In the genomic region with DNA sequence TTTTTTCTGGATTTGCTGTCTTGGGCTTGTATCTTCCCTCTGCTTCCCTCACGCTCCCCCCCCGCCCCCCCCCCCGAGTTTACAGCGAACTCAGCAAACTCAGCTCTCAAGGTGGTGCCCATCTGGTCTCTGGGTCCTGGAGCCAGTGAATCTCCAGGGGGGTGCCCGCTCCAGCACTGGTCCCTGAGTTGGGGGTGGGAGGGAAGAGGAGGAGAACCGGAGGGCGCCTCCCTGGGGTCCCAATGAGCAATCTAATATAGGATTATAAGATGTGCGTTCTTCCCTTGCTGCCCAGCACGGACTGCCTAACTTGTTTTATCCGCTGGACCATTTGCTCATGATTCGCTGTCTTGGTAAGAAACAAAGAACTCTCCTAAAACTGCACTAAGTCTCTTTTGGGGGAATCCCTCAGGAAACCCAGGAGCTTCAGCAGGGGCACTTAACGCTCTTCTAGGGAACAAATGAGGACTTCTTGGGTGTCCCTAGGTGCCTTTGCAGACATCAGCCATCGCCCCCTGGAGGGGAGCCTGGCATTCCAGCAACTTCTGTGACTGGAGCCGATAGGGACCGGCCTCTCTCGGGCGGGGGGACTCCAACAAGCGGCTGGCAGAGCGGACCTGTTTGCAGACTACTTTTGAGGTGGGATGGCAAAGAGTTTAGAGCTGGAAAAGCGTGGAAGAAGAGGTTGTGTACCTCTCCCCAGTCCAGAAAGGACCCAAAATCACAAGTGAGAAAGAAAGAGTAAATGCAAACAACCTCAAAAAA, we compare ENCODE assay signal across 8 mouse cellular contexts. TPM values are rescaled to one million over a fixed set of nuclear protein-coding genes. Genes with fewer than 3 reads are reported as not detected.
A peak's percentile ranks its signal among the peaks of the same experiment; 100 is the strongest.
DNase-seq lines count a peak whose midpoint lies in the region; ATAC-seq and TF ChIP-seq lines count a peak whose summit lies in the region.

No protein-coding gene starts in this region.

- H3K9me3 ChIP-seq in kidney, embryonic 14.5 days (ENCODE audit: control insufficient read depth, low read length) = no peaks in the 10 kb centered on the region
- no peaks in the 10 kb centered on the region for H3K9me3 ChIP-seq in liver, embryonic 12.5 days (replicated peaks)
- H3K9me3 ChIP-seq in midbrain, embryonic 16.5 days (replicated peaks; ENCODE audit: control insufficient read depth, low read length, poor library complexity, severe bottlenecking) = no peaks in the 10 kb centered on the region

- 16% methylated on average over 20 of the region's 20 CpGs for WGBS in heart, adult 2 months
- WGBS in kidney, embryonic 14.5 days = 23% methylated on average over 20 of the region's 20 CpGs
- 14% methylated on average over 16 of the region's 20 CpGs for WGBS in liver, embryonic 12.5 days (ENCODE audit: insufficient replicate concordance)
- 20% methylated on average over 15 of the region's 20 CpGs for WGBS in midbrain, embryonic 16.5 days

- H3K79me2 ChIP-seq in heart, adult 2 months (replicated peaks; ENCODE audit: control insufficient read depth, insufficient read depth, low read length) = no peaks in the 10 kb centered on the region

- intact Hi-C loops in heart, adult 2 months (cut with DNase I) = no loop called here

- DNase-seq in heart, adult 2 months = peak; percentile 46 to 51
- DNase-seq in heart, adult 18-20 months = no peak
- peak; percentile 37 to 50 for DNase-seq in cerebellum, postnatal 14 days
- peak; percentile 16 for DNase-seq in gastrocnemius, postnatal 25 days
- peak; percentile 21 for DNase-seq in thymus, postnatal 14 days

- H3K4me1 ChIP-seq in heart, adult 2 months (ENCODE audit: control insufficient read depth, insufficient read depth, low read length) = no peaks in the 10 kb centered on the region; the same call in 1 of the 2 replicates
- no peaks in the 10 kb centered on the region for H3K4me1 ChIP-seq in kidney, embryonic 14.5 days (ENCODE audit: control insufficient read depth, insufficient read depth, low read length)
- no peaks in the 10 kb centered on the region for H3K4me1 ChIP-seq in liver, embryonic 12.5 days
- peaks cover 6% of the 10 kb centered on the region for H3K4me1 ChIP-seq in midbrain, embryonic 16.5 days (ENCODE audit: control insufficient read depth, insufficient read depth, low read length)

- no peak for ATAC-seq in kidney, embryonic 14.5 days (ENCODE audit: low FRiP score, low TSS enrichment)
- no peak for ATAC-seq in liver, embryonic 12.5 days
- ATAC-seq in midbrain, embryonic 16.5 days = peak; percentile 41

- H3K27ac ChIP-seq in heart, adult 2 months = no peak overlapping the region
- no peak overlapping the region for H3K27ac ChIP-seq in kidney, embryonic 14.5 days (ENCODE audit: low read depth, low read length)
- H3K27ac ChIP-seq in liver, embryonic 12.5 days = no peak overlapping the region
- no peak overlapping the region for H3K27ac ChIP-seq in midbrain, embryonic 16.5 days (ENCODE audit: low read length)

- H3K27me3 ChIP-seq in heart, adult 2 months (ENCODE audit: control insufficient read depth, insufficient read depth, low read length) = no peaks in the 10 kb centered on the region
- H3K27me3 ChIP-seq in kidney, embryonic 14.5 days (ENCODE audit: control insufficient read depth, insufficient read depth, low read length) = peaks cover 17% of the 10 kb centered on the region
- peaks cover 62% of the 10 kb centered on the region for H3K27me3 ChIP-seq in liver, embryonic 12.5 days (replicated peaks)
- no peaks in the 10 kb centered on the region; the same call in 1 of the 2 replicates for H3K27me3 ChIP-seq in midbrain, embryonic 16.5 days (ENCODE audit: control insufficient read depth, insufficient read depth, low read depth, low read length)

- TF ChIP-seq POLR2A in heart, adult 2 months (IDR thresholded peaks at IDR 0.05; ENCODE audit: insufficient read depth, low read depth, low read length) = no peak

- H3K36me3 ChIP-seq in heart, adult 2 months (ENCODE audit: control insufficient read depth, insufficient read depth, low read length) = no peaks in the 10 kb centered on the region
- no peaks in the 10 kb centered on the region for H3K36me3 ChIP-seq in kidney, embryonic 14.5 days (ENCODE audit: control insufficient read depth, insufficient read depth, low read length)
- H3K36me3 ChIP-seq in liver, embryonic 12.5 days = no peaks in the 10 kb centered on the region
- no peaks in the 10 kb centered on the region for H3K36me3 ChIP-seq in midbrain, embryonic 16.5 days (ENCODE audit: control insufficient read depth, insufficient read depth, low read length)

- peak overlapping the region; percentile 52 for H3K4me3 ChIP-seq in heart, adult 2 months
- H3K4me3 ChIP-seq in kidney, embryonic 14.5 days (ENCODE audit: low read length) = peak overlapping the region; percentile 40
- H3K4me3 ChIP-seq in liver, embryonic 12.5 days = no peak overlapping the region
- peak overlapping the region; percentile 47 for H3K4me3 ChIP-seq in midbrain, embryonic 16.5 days (ENCODE audit: low read depth, low read length)

- no peak for TF ChIP-seq EP300 in heart, adult 2 months (IDR thresholded peaks at IDR 0.05; ENCODE audit: insufficient read depth, low read depth, low read length)

- peak overlapping the region; percentile 67 for H3K4me2 ChIP-seq in kidney, embryonic 14.5 days (replicated peaks; ENCODE audit: low read depth, low read length)
- peak overlapping the region; percentile 59 for H3K4me2 ChIP-seq in liver, embryonic 12.5 days
- peak overlapping the region; percentile 89 for H3K4me2 ChIP-seq in midbrain, embryonic 16.5 days (ENCODE audit: low read length)

- TF ChIP-seq CTCF in heart, adult 2 months (IDR thresholded peaks at IDR 0.05) = peak; percentile 46

- peak overlapping the region; percentile 45 for H3K9ac ChIP-seq in heart, adult 2 months (ENCODE audit: low read depth, low read length)
- no peak overlapping the region for H3K9ac ChIP-seq in kidney, embryonic 14.5 days (ENCODE audit: low read depth, low read length)
- H3K9ac ChIP-seq in liver, embryonic 12.5 days = no peak overlapping the region
- no peak overlapping the region for H3K9ac ChIP-seq in midbrain, embryonic 16.5 days (ENCODE audit: low read depth, low read length)

RNA-seq across cellular contexts. Expression of a gene that starts 0.5 kb away (rescaled TPM):
- total RNA-seq in heart, adult 2 months (2021) = 1 to 10 TPM in 1 of 2 experiments, under 1 TPM in 1; 0.77 to 1.0 TPM
- polyA plus RNA-seq in heart, adult 2 months (2012; rRNA removed) = 0.20 and 0.35 TPM in 2 replicates
- total RNA-seq in heart, adult 18-20 months (2021) = 1 to 10 TPM; 1.1 to 1.2 TPM
- 1 to 10 TPM; 2.4 TPM for total RNA-seq in gastrocnemius, postnatal 25 days (2021)
- 0.49 and 0.77 TPM in 2 replicates for polyA plus RNA-seq in kidney, embryonic 14.5 days (2014; fragmentation: Nextera tagmentation; extraction: Ambion mirVana)
- polyA plus RNA-seq in liver, embryonic 12.5 days (2016; fragmentation: Nextera tagmentation; extraction: Ambion mirVana) = 0.66 and 0.72 TPM in 2 replicates
- 0.34 and 0.41 TPM in 2 replicates for polyA plus RNA-seq in midbrain, embryonic 16.5 days (2015; fragmentation: Nextera tagmentation; extraction: Ambion mirVana)

Comparison
In these comparisons a context has a peak if more than half of its experiments do, and no peak if none do; other contexts are left out.
1. DNase-seq: peak in heart, adult 2 months (2 of 2), cerebellum, postnatal 14 days (2 of 2), gastrocnemius, postnatal 25 days (single experiment) and thymus, postnatal 14 days (single experiment); none in heart, adult 18-20 months (0 of 2).
2. Peak in every context shown above with its lines, with median percentiles within 50 percentile points of each other: H3K4me2 ChIP-seq.